Mouse (Mus musculus) kidney, postnatal 0 days (tissue): ENCODE results near the gene Plekha4. TPM values are rescaled to one million over a fixed set of nuclear protein-coding genes. Genes with fewer than 3 reads are reported as not detected.
A peak's percentile ranks its signal among the peaks of the same experiment; 100 is the strongest.
"Not testable (repeated sequence)": the region's sequence is repeated elsewhere in the genome, so short reads cannot be mapped to it uniquely, and the experiment has no call there.

Experiments
- ATAC-seq: fragments of 200-750 bp; cut with Nextera tagmentation; replicated peaks from 2 replicates; pipeline ENCODE4 v1.8.0; 2017; ENCODE audit warnings: low read depth, moderate number of reproducible peaks, moderate TSS enrichment, moderate library complexity; ENCODE audit not compliant: low FRiP score
- DNase-seq: peaks from one replicate; pipeline ENCODE4 v3.0.0-alpha.2; 2016; ENCODE audit warnings: low spot score
- H3K27ac ChIP-seq: fragments of 300-500 bp; sonication (generic); 2 replicates; pipeline ENCODE4 v1.5.1; 2014; ENCODE audit warnings: mild to moderate bottlenecking
- H3K27me3 ChIP-seq: fragments of 300-500 bp; sonication (generic); 2 replicates; pipeline ENCODE4 v1.6.1; 2014; ENCODE audit warnings: low read length, mixed read lengths; ENCODE audit not compliant: insufficient read depth
- H3K36me3 ChIP-seq: fragments of 300-500 bp; sonication (generic); 2 replicates; pipeline ENCODE4 v1.6.1; 2014; ENCODE audit warnings: low read length, mixed read lengths; ENCODE audit not compliant: insufficient read depth
- H3K4me1 ChIP-seq: fragments of 300-500 bp; sonication (generic); replicated peaks from 2 replicates; pipeline ENCODE4 v1.6.1; 2014; ENCODE audit warnings: antibody characterized with exemption, low read length, mixed read lengths; ENCODE audit not compliant: insufficient read depth
- H3K4me2 ChIP-seq: fragments of 300-500 bp; sonication (generic); 2 replicates; pipeline ENCODE4 v1.6.1; 2014; ENCODE audit warnings: mild to moderate bottlenecking, low read length, moderate library complexity, mixed read lengths
- H3K4me3 ChIP-seq: fragments of 300-500 bp; sonication (generic); replicated peaks from 2 replicates; pipeline ENCODE4 v1.5.1; 2014; ENCODE audit warnings: low read depth, low read length
- H3K9ac ChIP-seq: fragments of 300-500 bp; sonication (generic); 2 replicates; pipeline ENCODE4 v1.6.1; 2014; ENCODE audit warnings: low read depth, low read length
- H3K9me3 ChIP-seq: fragments of 300-500 bp; sonication (generic); replicated peaks from 2 replicates; pipeline ENCODE4 v1.6.1; 2016; ENCODE audit warnings: low read length, inconsistent platforms, mixed read lengths
- CTCF ChIP-seq: IDR thresholded peaks from 2 replicates; pipeline ENCODE4 v1.5.1; 2016; ENCODE audit warnings: antibody characterized with exemption, low read depth, mild to moderate bottlenecking, moderate library complexity
- WGBS: fragments of 180-500 bp; shearing (Covaris S2); extraction: QIAGEN DNeasy Blood & Tissue Kit; methylation state at CpG from one replicate; pipeline ENCODE4 v1.1.7; 2014; 5-methylcytosine and 5-hydroxymethylcytosine counted together
- polyA plus RNA-seq: library from polyadenylated mRNA; unstranded; fragments of >200 nt; fragmentation: Nextera tagmentation; extraction: Ambion mirVana; gene quantifications from 2 replicates; pipeline ENCODE4 v1.2.1, GENCODE M21; 2015

Plekha4 gene
- polyA plus RNA-seq, result 5.1 and 5.8 TPM in 2 replicates

GRCm38 (mm10) chr7:45525809-45526473 is at the start of gene Plekha4, which contains the start of gene Ppp1r15a:
Gene Plekha4, plus strand, starts transcription at chr7:45526330.
Gene Ppp1r15a, minus strand, starts transcription at chr7:45526268.
- H3K4me3 ChIP-seq, result peak within 1 kb of the TSS; percentile 84
- peak; percentile 91 for ATAC-seq
- peak within 1 kb of the TSS; percentile 90 for H3K4me2 ChIP-seq
- H3K9ac ChIP-seq, result peak within 1 kb of the TSS; percentile 93
- no peaks in the 10 kb centered on the region for H3K9me3 ChIP-seq
- H3K4me1 ChIP-seq, result peaks cover 39% of the 10 kb centered on the region
- 0 out of 2 replicates have a peak, but pooled peaks cover 8% of the 10 kb centered on the region for H3K36me3 ChIP-seq
- H3K27ac ChIP-seq, result peak within 1 kb of the TSS; percentile 97
- WGBS, result under 1% methylated on average over 54 of the region's 54 CpGs
- H3K27me3 ChIP-seq, result no peaks in the 10 kb centered on the region
- peak; percentile 96 for DNase-seq
- no peak for TF ChIP-seq CTCF

GRCm38 (mm10) chr7:45476453-45476852 is 49.7 kb upstream of the Plekha4 start:
- TF ChIP-seq CTCF, result no peak
- no peak overlapping the region for H3K4me3 ChIP-seq
- H3K27me3 ChIP-seq, result no peaks in the 10 kb centered on the region
- H3K27ac ChIP-seq, result no peak overlapping the region
- H3K4me1 ChIP-seq, result no peaks in the 10 kb centered on the region
- H3K36me3 ChIP-seq, result no peaks in the 10 kb centered on the region
- no peaks in the 10 kb centered on the region for H3K9me3 ChIP-seq
- no peak overlapping the region for H3K9ac ChIP-seq
- DNase-seq (no peak), ATAC-seq (no peak)
- 24% methylated on average over 1 of the region's 1 CpGs for WGBS
- H3K4me2 ChIP-seq, result no peak overlapping the region

GRCm38 (mm10) chr7:45477003-45477402 is 49.1 kb upstream of the Plekha4 start:
- Histone ChIP-seq H3K36me3 (no peaks in the 10 kb centered on the region), H3K27ac (no peak overlapping the region; the same call in 1 of the 2 replicates), H3K4me2 (no peak overlapping the region; the same call in 1 of the 2 replicates), H3K27me3 (no peaks in the 10 kb centered on the region), H3K9me3 (no peaks in the 10 kb centered on the region), H3K9ac (no peak overlapping the region), H3K4me3 (no peak overlapping the region), H3K4me1 (no peaks in the 10 kb centered on the region)
- ATAC-seq, result no peak; the same call in 1 of the 2 replicates
- peak; percentile 83 for DNase-seq
- peak; percentile 90 for TF ChIP-seq CTCF
- WGBS, result 5% methylated on average over 3 of the region's 3 CpGs

GRCm38 (mm10) chr7:45478774-45479173 is 47.4 kb upstream of the Plekha4 start:
- no peak for DNase-seq
- TF ChIP-seq CTCF, result no peak
- Histone ChIP-seq H3K4me1 (no peaks in the 10 kb centered on the region), H3K4me3 (no peak overlapping the region), H3K4me2 (no peak overlapping the region), H3K9ac (no peak overlapping the region), H3K36me3 (no peaks in the 10 kb centered on the region), H3K27ac (no peak overlapping the region), H3K9me3 (no peaks in the 10 kb centered on the region), H3K27me3 (no peaks in the 10 kb centered on the region)
- WGBS, result 95% methylated on average over 7 of the region's 7 CpGs
- no peak for ATAC-seq

GRCm38 (mm10) chr7:45480310-45480709 is 45.8 kb upstream of the Plekha4 start:
- not testable (repeated sequence) for H3K27me3 ChIP-seq, H3K4me3 ChIP-seq, H3K36me3 ChIP-seq, H3K9ac ChIP-seq, ATAC-seq, H3K27ac ChIP-seq, H3K4me1 ChIP-seq, H3K9me3 ChIP-seq, H3K4me2 ChIP-seq, DNase-seq
- WGBS, result 79% methylated on average over 3 of the region's 4 CpGs

- no peak for TF ChIP-seq CTCF
- WGBS, result 52% methylated on average over 15 of the region's 15 CpGs
- no peak within 1 kb of the TSS for H3K4me3 ChIP-seq
- H3K27me3 ChIP-seq, result no peaks in the 10 kb centered on the region
- no peaks in the 10 kb centered on the region for H3K36me3 ChIP-seq
- H3K9me3 ChIP-seq, result no peaks in the 10 kb centered on the region
- H3K4me2 ChIP-seq, result no peak within 1 kb of the TSS
- H3K9ac ChIP-seq, result no peak within 1 kb of the TSS
- ATAC-seq, result peak; percentile 69
- peak; percentile 81 for DNase-seq
- no peak within 1 kb of the TSS for H3K27ac ChIP-seq
- no peaks in the 10 kb centered on the region for H3K4me1 ChIP-seq
Observed at GRCm38 (mm10) chr7:45481374-45481927, 44.7 kb upstream of the Plekha4 start, which contains the start of gene Tulp2. Gene Tulp2, plus strand, starts transcription at chr7:45481877.
